Mouse (Mus musculus) bone marrow, adult 2 months (tissue): ENCODE data around the gene Kdelr3.

ENCODE experiments used
- CTCF ChIP-seq: fragments of 200-500 bp; IDR thresholded peaks from 2 replicates; pipeline ENCODE4 v1.5.1; 2011; ENCODE audit warnings: low read length, control low read depth; ENCODE audit not compliant: control insufficient read depth, insufficient read depth
- POLR2A ChIP-seq: fragments of 200-500 bp; IDR thresholded peaks from 2 replicates; pipeline ENCODE4 v1.6.1; 2011; ENCODE audit warnings: low read depth, mild to moderate bottlenecking, control low read depth, low read length, borderline replicate concordance; ENCODE audit not compliant: control insufficient read depth

DNA sequence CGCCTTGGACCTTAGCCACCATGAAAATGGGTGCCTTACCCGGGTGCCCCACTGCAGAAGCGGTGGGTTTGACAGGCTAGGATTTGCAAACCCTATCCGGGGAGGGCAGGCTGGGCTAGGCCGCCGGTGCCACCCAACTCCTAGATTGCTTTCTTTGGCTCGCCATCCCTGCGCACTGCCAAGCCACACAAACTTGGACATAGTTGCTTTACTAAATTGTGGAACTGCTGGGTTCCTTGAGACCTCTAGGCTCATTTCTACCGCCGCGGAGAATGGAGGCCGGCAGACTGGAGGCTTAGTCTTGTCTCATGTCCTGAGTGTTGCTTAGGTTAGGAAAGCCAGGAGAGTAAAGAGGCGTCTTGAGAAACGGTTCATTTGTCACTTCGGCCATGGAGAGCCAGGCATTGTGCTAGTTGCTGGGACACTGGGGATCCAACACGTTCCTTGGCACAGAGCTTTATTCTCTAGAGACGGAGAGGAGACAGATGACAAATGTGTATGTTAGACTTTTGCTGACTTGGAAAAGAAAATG, 31.1 kb downstream of the Kdelr3 start:
- TF ChIP-seq CTCF (no peak), POLR2A (no peak)
